Mouse (Mus musculus): ENCODE data around the gene Rbm33. TPM values are rescaled to one million over a fixed set of nuclear protein-coding genes. Genes with fewer than 3 reads are reported as not detected.

The Rbm33 gene
- polyA plus RNA-seq, 3 experiments from 2014 or later: 9.1 to 14.9 (median 13.9) TPM

DNA sequence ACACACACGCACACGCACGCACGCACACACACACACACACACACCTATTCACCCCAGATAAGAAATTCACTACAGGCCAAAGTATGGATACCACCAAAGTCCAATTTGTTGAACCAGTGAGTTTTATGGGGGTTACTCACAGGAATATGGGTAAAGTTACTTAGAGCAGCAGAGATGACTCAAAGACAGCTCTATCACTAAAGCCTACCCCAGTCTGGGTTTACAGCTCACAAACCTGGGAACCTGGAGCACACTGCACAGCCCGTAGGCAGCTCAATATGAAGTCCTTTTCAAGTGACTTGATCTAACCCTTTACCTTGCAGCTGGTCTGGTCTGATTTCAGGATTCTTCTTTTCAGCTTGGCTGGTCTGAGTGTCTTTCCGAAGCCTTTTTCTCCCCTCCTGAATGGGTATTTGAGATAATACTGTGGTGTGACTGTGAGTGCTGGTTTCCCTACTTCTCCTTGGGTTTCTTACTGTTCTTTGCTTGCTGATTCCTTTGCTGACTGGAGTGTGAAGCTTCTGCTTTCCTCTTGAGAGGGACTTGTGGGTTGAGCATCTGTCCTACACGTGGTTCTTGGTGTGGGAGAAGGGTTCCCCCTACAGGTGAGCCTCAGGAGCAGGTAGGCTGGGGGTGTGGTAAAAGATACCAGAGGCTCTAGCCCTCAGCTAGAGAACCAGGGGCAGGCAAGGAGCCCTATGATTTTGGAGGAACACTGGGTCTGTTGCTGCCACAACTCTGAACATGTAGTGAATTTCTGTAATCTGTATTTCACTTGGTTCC lies 12.3 kb downstream of the Rbm33 start:
- peak; percentile 79 for ATAC-seq

DNA sequence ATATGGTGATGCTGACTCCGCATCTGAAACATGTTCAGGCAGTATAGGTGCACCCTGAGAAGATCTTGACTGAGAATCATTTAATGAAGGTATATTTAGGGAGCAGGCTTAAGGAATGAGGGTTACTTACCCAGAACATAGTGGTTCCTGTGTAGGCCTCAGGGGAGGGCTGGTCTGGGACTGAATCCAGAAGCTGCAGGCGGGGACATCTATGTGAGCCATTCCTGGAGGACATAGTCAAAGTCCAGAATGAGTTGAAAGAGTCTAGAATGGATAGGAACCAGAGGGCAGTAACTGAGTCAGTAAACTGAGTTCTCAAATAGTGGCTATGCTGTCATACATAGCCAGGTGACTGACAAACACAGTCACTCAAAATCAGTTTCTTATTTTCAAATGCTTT lies 16.8 kb downstream of the Rbm33 start:
- no peak for ATAC-seq

DNA sequence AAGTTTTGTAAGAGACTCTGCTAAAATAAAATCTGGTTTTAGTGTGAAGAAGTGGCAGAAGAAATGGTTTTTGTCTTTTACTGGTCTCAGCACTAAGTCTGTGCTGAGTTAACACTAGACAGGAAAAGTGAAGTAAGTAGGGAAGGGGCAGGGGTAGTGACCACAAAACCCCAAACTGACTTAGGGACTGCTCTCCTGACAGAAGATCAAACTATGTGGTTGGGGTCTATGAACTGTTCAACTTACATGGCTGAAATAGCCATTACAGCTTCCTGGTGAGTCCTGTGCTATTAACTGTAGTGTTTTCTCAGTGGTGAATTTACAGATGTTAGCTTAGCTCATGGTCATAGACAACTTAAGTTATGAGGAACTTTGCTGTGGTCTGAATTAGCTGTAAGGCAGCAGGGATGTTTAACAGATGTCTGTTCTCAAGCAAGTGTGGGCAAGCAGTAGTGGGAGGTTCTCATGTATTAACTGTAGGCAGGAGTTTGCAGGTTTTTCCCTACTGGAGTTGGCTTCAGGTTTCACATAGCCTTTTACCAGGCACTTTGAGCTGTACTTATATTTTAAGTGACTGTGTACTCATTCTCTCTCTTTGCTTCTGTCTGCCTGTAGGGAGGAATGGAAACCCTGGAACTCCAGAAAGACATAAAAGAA lies 35.1 kb downstream of the Rbm33 start:
- no peak for ATAC-seq

DNA sequence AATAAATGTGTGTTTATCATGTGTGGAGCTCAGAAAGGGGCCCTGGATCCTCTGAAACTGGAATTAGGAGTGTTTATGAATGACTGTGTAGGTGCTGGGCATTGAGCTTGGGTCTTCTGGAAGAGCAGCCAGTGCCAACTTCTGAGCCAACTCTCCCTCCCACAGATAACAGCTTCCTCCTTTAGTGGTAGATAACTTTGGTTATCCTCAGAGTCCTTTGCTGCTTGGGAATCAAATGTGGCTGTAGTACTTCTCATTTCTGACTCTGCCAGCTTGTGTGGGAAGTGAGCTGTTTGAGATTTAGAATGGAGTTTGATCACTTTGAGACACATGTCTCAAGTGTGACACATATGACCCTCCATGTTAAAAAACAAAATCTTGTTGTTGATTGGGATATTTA lies 38.7 kb downstream of the Rbm33 start:
- ATAC-seq: no peak

DNA sequence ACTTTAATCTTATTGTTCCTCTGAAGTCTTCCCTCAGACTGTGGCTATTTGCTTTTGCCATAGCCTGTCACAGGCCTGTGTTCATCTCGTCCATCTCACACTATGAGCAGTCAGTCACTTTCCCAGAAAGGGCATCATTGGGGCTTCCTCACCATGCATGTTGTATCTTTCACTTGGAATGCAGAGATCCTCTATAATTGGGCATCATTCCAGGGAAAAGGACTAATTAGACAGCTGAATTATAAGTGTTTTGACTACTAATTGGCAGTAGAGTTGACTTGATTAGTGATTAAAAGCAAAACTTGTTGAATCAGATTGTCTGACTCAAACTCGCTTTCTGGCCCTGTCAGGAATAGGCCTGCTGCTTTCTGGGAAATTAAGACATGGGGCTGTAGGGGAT lies 43.8 kb downstream of the Rbm33 start:
- ATAC-seq: no peak

DNA sequence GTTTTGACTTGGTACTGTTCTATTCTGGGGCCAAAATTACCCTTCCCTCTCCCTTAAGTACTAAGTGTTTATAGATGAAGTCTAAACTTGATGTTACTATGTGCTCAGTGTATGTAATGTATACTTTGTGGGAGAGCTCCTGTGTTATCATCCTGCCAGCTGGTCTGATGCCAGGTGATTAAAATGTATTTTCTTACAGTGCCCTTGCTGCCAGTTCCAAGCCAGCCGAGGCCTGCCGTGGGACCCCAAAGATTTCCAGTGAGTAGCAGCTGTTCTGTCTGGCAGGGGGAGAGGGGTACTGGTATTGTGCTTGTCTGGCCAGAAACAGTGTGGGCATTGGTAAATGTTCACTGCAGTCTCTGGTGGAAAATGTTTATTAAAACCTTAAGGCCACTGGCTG lies 51.1 kb downstream of the Rbm33 start:
- no peak for ATAC-seq

DNA sequence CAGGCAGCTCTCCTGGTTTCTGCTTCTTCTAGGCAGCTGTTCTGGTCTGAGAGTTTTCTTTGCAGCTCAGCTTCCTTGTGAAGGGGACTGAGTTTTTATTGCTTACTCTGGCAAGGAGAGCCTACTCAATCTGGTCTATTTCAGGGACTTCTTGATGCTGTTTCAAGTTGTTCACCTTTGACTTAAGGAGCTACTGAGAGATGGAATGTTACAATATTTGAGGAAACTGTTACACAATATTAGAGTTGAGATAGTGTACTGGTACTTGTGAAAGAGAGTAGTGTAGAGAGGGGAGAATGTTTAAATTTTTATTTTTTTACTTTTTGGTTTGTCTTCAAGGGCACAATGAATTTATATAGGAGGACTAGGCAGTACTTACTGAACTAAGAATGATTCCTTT lies 53.9 kb downstream of the Rbm33 start:
- ATAC-seq: no peak

DNA sequence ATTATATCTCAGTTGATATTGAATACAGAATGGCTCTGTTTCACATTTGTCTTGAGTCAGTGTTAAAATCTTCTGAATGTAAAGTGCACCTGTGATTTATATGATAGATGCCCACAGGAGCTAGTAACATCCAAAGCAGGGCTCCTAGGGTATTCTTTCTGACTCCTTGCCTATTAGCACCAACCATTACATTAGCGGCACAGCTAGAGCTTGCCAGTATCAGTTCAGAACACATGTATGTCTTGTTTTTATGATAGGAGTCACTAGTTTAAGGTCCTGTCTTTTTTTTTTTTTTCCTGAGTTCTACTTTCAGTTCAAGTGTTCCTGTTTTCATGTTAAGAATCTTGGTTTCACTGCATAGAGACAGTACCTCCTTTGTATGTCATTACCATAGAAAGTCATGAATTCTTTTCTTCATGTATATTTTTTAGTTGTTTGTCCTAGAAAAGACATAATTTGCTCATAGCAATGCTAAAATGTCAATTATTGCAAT lies 55.3 kb downstream of the Rbm33 start:
- no peak for ATAC-seq

DNA sequence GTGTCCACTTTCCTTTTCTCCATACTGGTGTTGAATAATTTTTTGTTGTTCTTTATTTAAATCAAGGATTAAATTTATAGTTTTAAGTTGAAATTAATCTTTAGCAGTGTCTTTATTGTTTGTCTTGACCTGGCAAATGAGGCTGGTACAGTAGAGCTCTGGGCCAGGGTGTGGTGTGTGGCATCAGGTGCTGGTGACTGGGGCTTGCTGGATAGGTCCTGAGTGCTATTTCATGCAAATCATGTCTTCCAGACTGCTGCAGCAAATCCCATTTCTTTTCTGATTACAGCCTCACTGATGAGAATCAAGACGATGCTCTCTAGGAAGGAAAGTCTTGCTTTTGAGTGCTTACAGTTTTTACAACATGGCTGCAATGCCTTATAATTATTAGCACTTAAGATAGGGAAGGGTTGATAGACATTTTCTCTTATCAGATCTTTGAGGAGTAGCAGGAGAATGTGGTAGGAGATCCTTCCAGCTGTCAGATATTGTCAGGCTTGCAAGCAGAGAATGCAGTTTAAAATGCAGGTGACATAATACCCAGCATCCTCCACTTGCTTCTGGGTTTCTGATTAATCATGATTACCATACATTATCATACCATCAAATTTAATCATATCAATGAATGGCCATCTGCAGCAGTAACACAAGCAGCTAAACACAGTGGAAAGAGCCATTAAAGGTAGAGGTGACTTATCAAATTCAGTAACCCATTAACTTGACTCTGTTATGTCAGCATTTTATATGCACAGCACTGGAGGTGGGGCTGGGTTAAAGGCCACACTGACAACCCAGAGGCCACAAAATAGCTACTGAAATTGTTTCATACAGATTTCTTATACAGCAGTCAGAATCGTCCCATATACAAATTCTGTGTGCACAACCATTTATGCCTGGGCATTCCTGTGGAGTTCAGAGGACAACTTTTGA lies 56.8 kb downstream of the Rbm33 start:
- ATAC-seq: no peak

DNA sequence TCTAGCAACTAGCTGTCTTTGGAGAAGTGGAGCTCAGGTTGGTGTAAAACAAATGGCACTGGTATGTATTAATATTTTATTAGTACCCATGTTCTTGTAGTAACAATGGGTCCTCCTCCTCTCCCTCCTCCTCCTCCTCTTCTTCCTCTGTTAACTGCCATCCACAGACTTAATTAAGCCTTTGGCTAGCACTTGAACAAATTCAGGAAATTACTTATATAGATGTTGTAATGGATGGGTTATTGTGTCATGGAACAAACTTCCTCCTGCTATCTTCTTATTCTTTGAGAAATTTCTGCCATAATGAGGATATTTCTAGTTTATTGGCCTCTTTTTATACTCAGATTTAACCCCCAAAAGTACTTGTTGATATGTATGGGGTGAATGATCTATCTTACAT lies 60.4 kb downstream of the Rbm33 start:
- no peak for ATAC-seq

DNA sequence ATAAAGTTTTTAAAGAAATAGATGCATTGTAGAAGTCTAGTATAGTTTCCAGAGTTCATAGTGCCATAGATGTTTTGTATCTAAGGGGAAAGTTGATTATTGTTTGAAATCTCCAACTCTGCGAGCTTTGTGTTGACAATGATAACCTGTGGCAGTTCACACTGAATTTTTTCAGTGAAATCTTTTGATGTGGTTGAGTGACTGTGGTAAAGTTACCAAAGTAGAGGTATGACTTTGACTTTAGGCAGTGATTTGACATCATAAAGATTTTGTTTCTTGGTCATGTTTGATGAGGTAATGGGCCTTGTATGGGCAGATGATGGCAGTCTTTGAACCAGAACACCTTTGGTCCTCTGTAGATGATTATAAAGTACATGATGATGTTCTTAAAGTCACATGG lies 65.4 kb downstream of the Rbm33 start:
- peak; percentile 77 for ATAC-seq

DNA sequence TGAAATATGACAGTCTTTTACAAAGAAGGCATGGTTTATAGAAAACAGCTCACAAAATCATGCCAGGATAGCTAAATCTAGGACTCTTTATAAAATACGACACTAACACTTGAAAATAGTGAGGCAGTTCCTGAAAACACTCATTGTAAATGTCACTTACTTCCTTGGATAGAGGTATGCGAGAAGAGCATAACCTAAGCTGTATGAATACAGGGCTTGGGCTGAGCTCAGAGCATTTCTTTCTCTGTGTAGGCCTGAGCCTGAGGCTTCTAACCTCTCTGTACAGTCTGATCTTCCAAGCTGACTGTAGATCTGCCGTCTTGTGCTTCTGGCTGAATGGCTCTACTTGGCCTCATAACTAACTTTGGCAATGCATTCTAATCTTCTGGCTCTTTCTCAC lies 69.9 kb downstream of the Rbm33 start:
- no peak for ATAC-seq

DNA sequence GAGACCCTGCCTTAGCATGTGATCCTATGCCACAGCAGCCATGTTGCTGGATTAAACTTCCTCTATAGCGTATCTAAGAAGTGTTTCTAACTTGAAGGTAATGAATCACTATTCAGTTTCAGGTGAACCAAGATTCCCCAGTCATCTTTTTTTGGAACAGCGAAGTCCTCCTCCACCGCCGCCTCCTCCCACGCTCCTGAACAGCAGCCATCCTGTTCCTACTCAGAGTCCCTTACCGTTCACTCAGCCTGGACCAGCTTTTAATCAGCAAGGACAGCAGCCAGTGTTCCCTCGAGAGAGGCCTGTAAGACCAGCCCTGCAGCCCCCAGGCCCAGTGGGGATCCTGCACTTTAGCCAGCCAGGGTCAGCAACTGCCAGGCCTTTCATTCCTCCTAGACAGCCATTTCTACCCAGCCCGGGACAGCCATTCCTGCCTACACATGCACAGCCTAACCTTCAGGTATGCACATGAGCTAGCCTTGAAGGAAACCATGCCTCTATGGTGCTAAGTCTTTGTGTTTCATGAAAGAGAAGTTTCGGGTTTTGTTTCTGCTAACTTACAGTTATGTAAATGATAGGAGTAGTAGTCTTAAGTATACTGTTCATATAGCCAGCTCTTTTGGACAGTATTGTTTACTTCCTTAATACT lies 70.7 kb downstream of the Rbm33 start:
- no peak for ATAC-seq

DNA sequence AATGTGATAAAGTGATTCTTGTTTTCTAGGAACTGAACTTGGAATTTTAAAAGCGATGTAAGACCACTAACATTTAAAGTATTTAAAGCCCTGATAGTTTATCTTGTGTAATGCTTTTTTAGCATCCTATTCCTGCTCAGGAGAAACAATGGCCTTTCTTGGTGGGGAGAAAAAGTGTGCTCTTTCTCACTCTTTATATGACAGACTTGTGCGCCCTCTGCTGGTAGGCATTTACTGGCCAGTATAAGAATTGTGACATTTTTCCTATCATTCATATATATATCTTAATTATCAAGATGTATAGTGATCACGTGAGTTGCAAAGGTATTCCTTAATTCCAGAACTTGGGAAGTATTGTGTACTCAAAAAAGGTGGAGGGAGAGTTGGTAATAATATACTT lies 71.3 kb downstream of the Rbm33 start:
- peak; percentile 70 for ATAC-seq

DNA sequence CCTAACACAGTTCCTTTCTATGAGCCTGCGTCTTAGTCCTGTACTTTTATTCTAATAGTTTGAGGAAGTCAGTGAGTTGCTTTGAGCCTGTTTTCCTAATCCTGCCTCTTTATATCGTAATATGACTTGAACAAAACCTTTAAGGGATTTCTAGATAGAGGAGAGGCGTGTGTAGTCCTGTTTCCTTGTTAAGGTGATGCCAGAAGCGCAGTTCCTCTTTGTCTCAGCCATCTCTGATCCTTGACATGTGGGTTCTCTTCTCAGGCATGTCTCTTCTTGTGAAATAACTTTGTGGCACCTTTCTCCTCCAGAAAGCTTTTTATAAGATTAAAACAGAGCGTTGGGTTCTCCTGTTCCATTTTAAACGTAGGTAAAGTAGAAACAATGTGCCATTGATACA lies 73.3 kb downstream of the Rbm33 start:
- ATAC-seq: no peak

DNA sequence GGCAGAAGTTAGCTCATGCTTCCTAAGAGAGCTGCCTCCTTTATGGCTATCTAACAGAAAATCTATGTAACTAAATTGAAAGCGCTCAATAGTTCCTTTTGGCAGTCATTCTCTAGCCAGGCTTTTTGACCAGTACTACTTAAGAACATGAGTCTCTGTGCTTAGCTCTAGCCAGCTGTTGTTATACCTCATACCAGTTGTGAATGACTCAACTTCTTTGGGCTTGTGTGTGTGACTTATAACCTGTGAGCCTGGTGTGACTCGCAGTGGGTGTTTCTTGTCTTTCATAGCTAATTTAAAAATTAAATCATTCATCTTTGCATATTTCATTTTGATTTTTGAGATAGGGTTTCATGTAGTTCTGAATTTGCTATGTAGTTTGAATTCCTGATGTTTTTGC lies 80.4 kb downstream of the Rbm33 start:
- ATAC-seq: no peak

DNA sequence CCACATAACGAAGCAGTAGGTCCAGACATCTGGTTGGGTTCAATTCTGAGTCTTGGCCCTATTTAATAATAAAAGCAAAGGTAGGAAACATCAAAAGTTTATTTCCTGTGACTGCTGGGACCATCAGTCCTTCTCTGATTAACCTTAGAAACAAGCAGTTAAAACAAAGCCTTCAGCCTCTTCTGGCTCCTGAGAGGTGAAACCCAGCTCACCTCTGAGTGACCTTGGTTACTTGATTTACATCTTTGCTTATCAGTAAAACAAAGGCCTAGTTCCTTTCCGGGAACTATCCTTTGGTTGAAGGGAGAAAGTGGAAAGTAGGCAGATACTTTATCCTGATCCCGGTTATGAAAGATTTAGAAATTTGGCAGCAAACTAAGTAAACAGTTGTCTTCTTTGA lies 81.8 kb downstream of the Rbm33 start:
- no peak for ATAC-seq

DNA sequence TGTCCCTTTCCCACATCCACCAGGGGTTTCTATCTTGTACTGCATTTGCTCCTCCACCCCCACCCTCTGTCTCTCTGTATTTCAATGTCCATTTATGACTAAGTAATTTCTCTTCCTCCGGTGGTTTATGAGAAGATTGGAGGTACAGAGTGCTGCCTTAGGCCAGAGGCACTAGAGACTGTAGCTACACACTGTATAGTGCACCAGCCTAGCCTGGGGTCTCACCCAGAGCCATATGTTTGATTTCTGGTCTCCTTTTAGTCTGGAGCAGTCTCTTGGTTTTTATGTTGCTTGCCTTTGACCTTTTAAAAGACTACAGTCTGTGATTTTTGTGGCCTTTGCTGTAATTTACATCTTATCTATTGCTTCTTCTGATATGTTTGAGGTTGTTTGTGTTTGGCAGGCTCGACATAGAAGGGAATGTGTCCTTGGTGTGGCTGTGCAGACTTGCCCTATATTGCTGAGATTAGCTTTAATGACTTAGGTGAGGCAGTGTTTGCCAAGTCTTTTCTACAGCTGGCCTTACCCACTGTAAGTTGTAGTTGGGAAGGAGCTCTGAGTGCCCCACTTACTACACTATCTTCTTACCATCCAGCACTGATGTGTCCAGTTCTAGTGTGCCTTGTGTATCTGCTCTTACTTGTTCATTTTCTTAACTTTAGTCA lies 82.7 kb downstream of the Rbm33 start:
- ATAC-seq: no peak

DNA sequence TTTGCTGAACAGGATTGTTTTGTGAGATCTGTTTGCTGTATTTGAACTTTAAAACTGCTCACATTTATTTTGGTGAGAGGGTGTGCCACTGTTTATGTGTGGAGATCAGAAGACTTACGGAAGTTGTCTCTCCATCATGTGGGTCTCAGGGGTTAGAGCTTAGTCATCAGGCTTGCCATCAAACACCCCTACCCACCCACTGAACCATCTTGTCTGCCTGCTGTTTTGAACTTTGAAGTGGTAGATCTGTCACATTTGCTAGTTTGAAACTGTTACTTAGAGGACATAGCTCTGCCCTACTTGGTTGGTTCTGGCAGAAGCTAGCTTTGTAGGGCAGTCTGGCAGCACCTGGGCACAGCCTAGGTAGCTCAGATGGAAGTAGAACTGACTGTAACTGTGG lies 85.8 kb downstream of the Rbm33 start:
- ATAC-seq: peak; percentile 93

DNA sequence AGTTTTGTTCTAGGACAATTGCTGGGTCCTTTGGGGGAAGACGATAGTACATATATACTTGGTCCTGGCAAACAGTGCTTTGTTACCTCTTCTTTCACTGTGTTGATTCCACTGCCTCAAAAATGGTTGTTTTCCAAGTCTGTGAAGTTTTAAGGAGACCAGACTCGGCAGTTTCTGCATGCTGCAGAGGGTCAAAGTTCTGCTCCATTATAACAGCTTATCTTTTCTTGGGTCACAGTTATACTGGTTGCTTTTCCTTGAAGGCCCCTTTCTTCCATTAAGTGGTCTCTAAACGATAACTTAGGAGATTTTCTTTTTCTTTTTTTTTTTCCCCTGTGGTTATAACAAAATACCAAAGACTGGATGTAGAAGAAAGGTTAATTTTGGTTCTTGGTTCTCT lies 89.7 kb downstream of the Rbm33 start:
- ATAC-seq: no peak

DNA sequence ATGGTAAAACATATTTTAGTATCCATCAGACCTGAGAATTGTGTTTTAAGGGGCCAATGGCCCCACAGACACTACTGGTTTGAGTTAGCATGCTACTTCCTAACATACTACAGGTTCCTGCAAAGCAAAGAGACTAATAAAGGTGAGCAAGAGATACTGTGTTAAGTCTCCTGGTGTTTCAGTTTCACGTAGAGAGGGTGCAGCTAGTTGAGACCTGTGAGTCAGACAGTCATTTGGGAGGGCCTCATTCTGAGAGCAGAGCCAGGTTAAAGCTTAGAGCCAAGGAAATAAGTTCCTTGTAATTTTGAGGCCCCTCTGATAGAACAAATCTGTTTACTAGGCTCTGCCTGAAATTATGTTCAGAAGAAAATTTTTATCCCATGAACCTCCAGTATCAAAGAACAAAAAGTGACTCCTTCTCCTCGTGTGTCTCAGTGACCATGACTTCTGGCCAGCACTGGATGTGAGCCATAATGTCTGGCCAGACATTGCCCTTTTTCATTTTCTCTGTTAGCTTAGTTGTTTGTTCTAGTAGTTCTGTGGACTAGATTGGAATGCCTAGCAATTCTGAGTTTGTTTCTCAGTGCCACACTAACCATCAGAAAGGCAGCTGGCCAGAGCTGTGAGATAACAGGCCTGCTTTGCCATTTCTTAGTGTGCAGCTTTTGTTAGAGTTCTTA lies 95.2 kb downstream of the Rbm33 start:
- ATAC-seq: no peak

DNA sequence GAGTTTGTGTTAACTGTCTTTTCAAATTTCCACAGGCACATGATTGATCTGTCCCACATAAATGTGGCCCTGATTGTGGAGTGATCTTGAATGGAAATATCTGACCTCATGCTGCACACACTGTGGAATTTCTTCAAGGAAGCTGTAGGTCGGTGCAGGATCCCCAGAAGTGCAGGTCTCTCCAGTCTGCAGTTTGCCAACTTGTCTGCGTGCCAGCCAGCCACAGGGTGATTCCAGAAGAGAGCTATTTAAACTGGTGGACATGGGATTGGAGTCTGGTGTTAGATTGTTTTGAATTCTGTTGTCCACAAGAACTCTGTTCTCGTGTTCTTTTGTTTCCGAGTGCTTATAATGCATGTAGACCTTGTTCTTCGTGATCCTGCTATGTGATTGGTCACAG lies 96.6 kb downstream of the Rbm33 start:
- no peak for ATAC-seq
